Comparison of ENCODE assay signal across 8 mouse cellular contexts in the genomic region with DNA sequence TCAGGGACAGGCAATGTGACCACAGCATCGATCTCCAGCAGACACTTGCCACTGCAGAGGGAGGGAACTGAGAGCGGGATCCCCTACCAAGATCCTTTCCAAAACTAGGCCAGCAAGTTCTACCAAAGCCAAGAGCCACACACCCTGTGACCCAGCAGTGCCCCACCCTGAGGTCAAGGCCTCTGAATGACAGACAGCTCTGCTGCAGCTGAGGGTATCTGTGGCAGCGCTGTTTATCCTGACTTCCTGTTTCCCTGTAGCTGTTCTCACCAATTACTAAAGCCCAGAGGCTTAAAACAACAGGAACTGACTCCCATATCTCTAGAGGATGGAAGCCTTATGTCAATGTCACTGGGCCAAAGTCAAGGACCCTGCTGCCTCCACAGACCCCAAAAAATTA. TPM values are rescaled to one million over a fixed set of nuclear protein-coding genes. Genes with fewer than 3 reads are reported as not detected.
A peak's percentile ranks its signal among the peaks of the same experiment; 100 is the strongest.
DNase-seq lines count a peak whose midpoint lies in the region; ATAC-seq and TF ChIP-seq lines count a peak whose summit lies in the region.

No protein-coding gene starts in this region.

- H3K4me1 ChIP-seq in hindbrain, embryonic 10.5 days (replicated peaks): peaks cover 81% of the 10 kb centered on the region
- H3K4me1 ChIP-seq in hindbrain, embryonic 12.5 days: peaks cover 48% of the 10 kb centered on the region
- peaks cover 8 to 16% of the 10 kb centered on the region in 2 experiments for H3K4me1 ChIP-seq in MEL (ENCODE audit: control insufficient read depth in 1 of 2, insufficient read depth in 2 of 2, low read length in 2 of 2)
- peaks cover 13% of the 10 kb centered on the region for H3K4me1 ChIP-seq in intestine, embryonic 16.5 days (ENCODE audit: control insufficient read depth, insufficient read depth, low read length)
- H3K4me1 ChIP-seq in olfactory bulb, adult 2 months (ENCODE audit: control insufficient read depth, insufficient read depth, low read length): peaks cover 72% of the 10 kb centered on the region
- peaks cover 57% of the 10 kb centered on the region for H3K4me1 ChIP-seq in forebrain, embryonic 13.5 days

- peak overlapping the region; percentile 54 for H3K27ac ChIP-seq in hindbrain, embryonic 10.5 days
- no peak overlapping the region for H3K27ac ChIP-seq in hindbrain, embryonic 12.5 days
- H3K27ac ChIP-seq in MEL (ENCODE audit: control insufficient read depth, low read depth, low read length): peak overlapping the region; percentile 77
- no peak overlapping the region for H3K27ac ChIP-seq in intestine, embryonic 16.5 days (ENCODE audit: low read length)
- H3K27ac ChIP-seq in olfactory bulb, adult 2 months (ENCODE audit: insufficient read depth, low read depth, low read length): peak overlapping the region; percentile 42; the same call in 1 of the 2 replicates
- no peak overlapping the region for H3K27ac ChIP-seq in forebrain, embryonic 13.5 days

- TF ChIP-seq RAD21 in MEL (IDR thresholded peaks at IDR 0.05; ENCODE audit: low read depth, low read length): no peak

- H3K9ac ChIP-seq in hindbrain, embryonic 12.5 days: no peak overlapping the region
- H3K9ac ChIP-seq in MEL (ENCODE audit: control insufficient read depth, low read depth, low read length, poor library complexity, severe bottlenecking): peak overlapping the region; percentile 37
- H3K9ac ChIP-seq in intestine, embryonic 16.5 days (ENCODE audit: low read depth, low read length): no peak overlapping the region
- H3K9ac ChIP-seq in forebrain, embryonic 13.5 days: no peak overlapping the region

- whole genome bisulfite sequencing in hindbrain, embryonic 10.5 days: 54% methylated on average over 3 of the region's 3 CpGs
- 47% methylated on average over 3 of the region's 3 CpGs for WGBS in hindbrain, embryonic 12.5 days
- WGBS in intestine, embryonic 16.5 days: 30% methylated on average over 3 of the region's 3 CpGs
- WGBS in olfactory bulb, adult 2 months: 54% methylated on average over 3 of the region's 3 CpGs
- WGBS in forebrain, embryonic 13.5 days: 69% methylated on average over 3 of the region's 3 CpGs

- H3K27me3 ChIP-seq in hindbrain, embryonic 10.5 days (ENCODE audit: insufficient read depth, poor library complexity, severe bottlenecking): no peaks in the 10 kb centered on the region
- no peaks in the 10 kb centered on the region for H3K27me3 ChIP-seq in hindbrain, embryonic 12.5 days
- H3K27me3 ChIP-seq in MEL (ENCODE audit: control insufficient read depth in 1 of 2, insufficient read depth in 2 of 2, low read length in 2 of 2): no peaks in the 10 kb centered on the region
- no peaks in the 10 kb centered on the region for H3K27me3 ChIP-seq in intestine, embryonic 16.5 days (replicated peaks; ENCODE audit: control insufficient read depth, insufficient read depth, low read length)
- H3K27me3 ChIP-seq in forebrain, embryonic 13.5 days: no peaks in the 10 kb centered on the region

- peak; percentile 59 to 65 for TF ChIP-seq EP300 in MEL (IDR thresholded peaks at IDR 0.05; ENCODE audit: low read depth in 1 of 2, low read length in 2 of 2)

- no peaks in the 10 kb centered on the region for H3K9me3 ChIP-seq in hindbrain, embryonic 10.5 days
- H3K9me3 ChIP-seq in hindbrain, embryonic 12.5 days (replicated peaks): no peaks in the 10 kb centered on the region
- H3K9me3 ChIP-seq in MEL (replicated peaks; ENCODE audit: insufficient read depth, low read length): no peaks in the 10 kb centered on the region
- H3K9me3 ChIP-seq in intestine, embryonic 16.5 days (ENCODE audit: control insufficient read depth, low read length): no peaks in the 10 kb centered on the region
- H3K9me3 ChIP-seq in forebrain, embryonic 13.5 days (replicated peaks): no peaks in the 10 kb centered on the region

- no peak overlapping the region for H3K4me3 ChIP-seq in hindbrain, embryonic 10.5 days
- H3K4me3 ChIP-seq in hindbrain, embryonic 12.5 days: no peak overlapping the region
- peak overlapping the region in 1 of 2 experiments; percentile 7; a peak in 2 of 4 replicates for H3K4me3 ChIP-seq in MEL (ENCODE audit: control insufficient read depth in 1 of 2, insufficient read depth in 1 of 2, low read depth in 2 of 2, low read length in 2 of 2)
- no peak overlapping the region for H3K4me3 ChIP-seq in intestine, embryonic 16.5 days (ENCODE audit: low read length)
- H3K4me3 ChIP-seq in olfactory bulb, adult 2 months (ENCODE audit: insufficient read depth, low read depth, low read length): no peak overlapping the region
- no peak overlapping the region for H3K4me3 ChIP-seq in forebrain, embryonic 13.5 days

- no peak for TF ChIP-seq CTCF in MEL (IDR thresholded peaks at IDR 0.05 in 2 of 3, conservative IDR thresholded peaks at IDR 0.05 in 1 of 3; ENCODE audit: control insufficient read depth in 1 of 3, insufficient read depth in 1 of 3, low read depth in 2 of 3, low read length in 3 of 3, poor library complexity in 1 of 3, severe bottlenecking in 1 of 3)
- no peak for TF ChIP-seq CTCF in olfactory bulb, adult 2 months (IDR thresholded peaks at IDR 0.05; ENCODE audit: insufficient read depth, low read depth, low read length)

- peak in 1 of 2 experiments; percentile 47; a peak in 1 of 4 replicates for TF ChIP-seq POLR2A in MEL (IDR thresholded peaks at IDR 0.05; ENCODE audit: control insufficient read depth in 1 of 2, insufficient read depth in 1 of 2, low read depth in 1 of 2, low read length in 2 of 2, poor library complexity in 1 of 2)
- no peak for TF ChIP-seq POLR2A in olfactory bulb, adult 2 months (IDR thresholded peaks at IDR 0.05; ENCODE audit: insufficient read depth, low read depth, low read length)

- no peak for DNase-seq in hindbrain, embryonic 10.5 days (ENCODE audit: low spot score)
- DNase-seq in MEL (ENCODE audit: low read depth, low spot score): peak; percentile 85
- DNase-seq in cerebellum, adult 18-20 months: no peak
- no peak for DNase-seq in kidney, adult 9 months

- H3K79me2 ChIP-seq in MEL (ENCODE audit: control insufficient read depth, insufficient read depth, low read length, poor library complexity): no peaks in the 10 kb centered on the region; the same call in 1 of the 2 replicates

- no peak for ATAC-seq in hindbrain, embryonic 12.5 days (ENCODE audit: low FRiP score)
- peak; percentile 19; the same call in 1 of the 2 replicates for ATAC-seq in intestine, embryonic 16.5 days
- no peak for ATAC-seq in forebrain, embryonic 13.5 days

- no peak overlapping the region for H3K4me2 ChIP-seq in hindbrain, embryonic 12.5 days (replicated peaks)
- no peak overlapping the region for H3K4me2 ChIP-seq in intestine, embryonic 16.5 days (ENCODE audit: low read depth, low read length)
- no peak overlapping the region for H3K4me2 ChIP-seq in forebrain, embryonic 13.5 days

- H3K36me3 ChIP-seq in hindbrain, embryonic 10.5 days: no peaks in the 10 kb centered on the region
- H3K36me3 ChIP-seq in hindbrain, embryonic 12.5 days: no peaks in the 10 kb centered on the region
- peaks cover 0 to 17% of the 10 kb centered on the region in 2 experiments; a peak in 2 of 4 replicates for H3K36me3 ChIP-seq in MEL (ENCODE audit: control insufficient read depth in 1 of 2, insufficient read depth in 2 of 2, low read length in 2 of 2)
- no peaks in the 10 kb centered on the region for H3K36me3 ChIP-seq in intestine, embryonic 16.5 days (ENCODE audit: control insufficient read depth, insufficient read depth, low read length)
- no peaks in the 10 kb centered on the region for H3K36me3 ChIP-seq in forebrain, embryonic 13.5 days (ENCODE audit: poor library complexity, severe bottlenecking)

TF ChIP-seq in MEL, 35 proteins besides CTCF, POLR2A, EP300 and RAD21:
- TF ChIP-seq MAX (IDR thresholded peaks at IDR 0.05; ENCODE audit: low read length) (no peak; the same call in 1 of the 2 replicates), TCF12 (IDR thresholded peaks at IDR 0.05; ENCODE audit: low read depth, low read length) (peak; percentile 49), GABPA (IDR thresholded peaks at IDR 0.05; ENCODE audit: low read depth, low read length) (no peak), CHD2 (IDR thresholded peaks at IDR 0.05; ENCODE audit: low read length) (no peak), MAZ (IDR thresholded peaks at IDR 0.05; ENCODE audit: low read depth, low read length) (no peak), ELF1 (IDR thresholded peaks at IDR 0.05; ENCODE audit: low read depth, low read length) (peak; percentile 82), TAL1 (IDR thresholded peaks at IDR 0.05; ENCODE audit: low read length) (peak; percentile 44), SIN3A (IDR thresholded peaks at IDR 0.05; ENCODE audit: low read length) (peak; percentile 83), ZC3H11A (IDR thresholded peaks at IDR 0.05; ENCODE audit: low read depth, low read length) (no peak), MXI1 (IDR thresholded peaks at IDR 0.05; ENCODE audit: low read depth, low read length) (0 out of 2 replicates have a peak, but pooled peaks have one; percentile 40), GATA1 (IDR thresholded peaks at IDR 0.05; ENCODE audit: low read depth, low read length) (peak; percentile 54; the same call in 1 of the 2 replicates), HCFC1 (IDR thresholded peaks at IDR 0.05; ENCODE audit: low read depth, low read length) (no peak; the same call in 1 of the 2 replicates), ETS1 (IDR thresholded peaks at IDR 0.05; ENCODE audit: low read depth, low read length) (peak; percentile 87), TBP (IDR thresholded peaks at IDR 0.05; ENCODE audit: low read depth, low read length) (0 out of 2 replicates have a peak, but pooled peaks have one; percentile 44), RCOR1 (IDR thresholded peaks at IDR 0.05; ENCODE audit: low read depth, low read length) (peak; percentile 17; the same call in 1 of the 2 replicates), POLR2AphosphoS2 (IDR thresholded peaks at IDR 0.05; ENCODE audit: low read length) (no peak), MAFK (IDR thresholded peaks at IDR 0.05; ENCODE audit: borderline replicate concordance, low read depth, low read length) (no peak)
TF ChIP-seq in MEL: peak in this region for 9.

RNA-seq across cellular contexts. Expression of a gene that starts 37.0 kb away (rescaled TPM):
- polyA plus RNA-seq in hindbrain, embryonic 10.5 days (2016; fragmentation: Nextera tagmentation; extraction: Ambion mirVana): 5.9 and 7.5 TPM in 2 replicates
- 7.2 and 7.7 TPM in 2 replicates for polyA plus RNA-seq in hindbrain, embryonic 12.5 days (2016; fragmentation: Nextera tagmentation; extraction: Ambion mirVana)
- total RNA-seq in MEL (2012; rRNA removed): 6.9 and 8.2 TPM in 2 replicates
- polyA plus RNA-seq in MEL (2012; ENCODE audit: insufficient read depth in 1 of 2, insufficient read length in 2 of 2, low read depth in 1 of 2, low replicate concordance in 2 of 2, missing spikeins in 1 of 2): 10 to 100 TPM in 1 of 2 experiments, not detected in 1; 20.3 TPM
- polyA plus RNA-seq in intestine, embryonic 16.5 days (2015; fragmentation: Nextera tagmentation; extraction: Ambion mirVana): 5.7 and 5.9 TPM in 2 replicates
- polyA plus RNA-seq in olfactory bulb, adult 2 months (2012; ENCODE audit: insufficient read depth, insufficient read length, low replicate concordance, missing spikeins): 104 TPM in 1 of 2 replicates, not detected in the other
- polyA plus RNA-seq in forebrain, embryonic 13.5 days (2015; fragmentation: Nextera tagmentation; extraction: Ambion mirVana): 10.8 TPM in 2 replicates

Comparison
In these comparisons a context has a peak if more than half of its experiments do, and no peak if none do; other contexts are left out.
1. H3K27ac ChIP-seq: peak in hindbrain, embryonic 10.5 days (single experiment), MEL (single experiment) and olfactory bulb, adult 2 months (single experiment); none in hindbrain, embryonic 12.5 days (single experiment), intestine, embryonic 16.5 days (single experiment) and forebrain, embryonic 13.5 days (single experiment).